ENCODE assay signal across 31 mouse cellular contexts in genomic region chr12:29433936-29434335, GRCm38 (mm10).
DNase-seq lines count a peak whose midpoint lies in the region; ATAC-seq and TF ChIP-seq lines count a peak whose summit lies in the region.
"Had no signal": no experiment of that assay in that cellular context is flagged by ENCODE, and none has a peak within 500 bp of the region (broad histone marks: within the 10 kb centered on the region; RNA-seq: fewer than 3 reads in every experiment).

No protein-coding gene starts in this region.

- H3K4me2 ChIP-seq in forebrain, embryonic 12.5 days, result no peak overlapping the region
- H3K4me2 ChIP-seq: heart, embryonic 13.5 days; hindbrain, embryonic 15.5 days; kidney, embryonic 15.5 days; liver, embryonic 12.5 days; midbrain, embryonic 12.5 days; neural tube, embryonic 12.5 days had no signal

- H3K27ac ChIP-seq in layer of hippocampus, adult 2 months, result no peak overlapping the region
- H3K27ac ChIP-seq in forebrain, embryonic 12.5 days, result no peak overlapping the region
- H3K27ac ChIP-seq: gastrocnemius, adult 2 months; heart, embryonic 13.5 days; hindbrain, embryonic 10.5 days; hindbrain, embryonic 15.5 days; kidney, embryonic 15.5 days; liver, embryonic 12.5 days; midbrain, embryonic 12.5 days; neural tube, embryonic 12.5 days; stomach, postnatal 0 days had no signal

- no peaks in the 10 kb centered on the region for H3K36me3 ChIP-seq in forebrain, embryonic 12.5 days (replicated peaks)
- H3K36me3 ChIP-seq: G1E; heart, embryonic 13.5 days; hindbrain, embryonic 10.5 days; hindbrain, embryonic 15.5 days; kidney, embryonic 15.5 days; liver, embryonic 12.5 days; midbrain, embryonic 12.5 days; neural tube, embryonic 12.5 days had no signal

- H3K4me1 ChIP-seq in forebrain, embryonic 12.5 days, result no peaks in the 10 kb centered on the region
- H3K4me1 ChIP-seq: heart, embryonic 13.5 days; hindbrain, embryonic 10.5 days; hindbrain, embryonic 15.5 days; kidney, embryonic 15.5 days; liver, embryonic 12.5 days; midbrain, embryonic 12.5 days; neural tube, embryonic 12.5 days had no signal

- H3K9ac ChIP-seq in forebrain, embryonic 12.5 days, result no peak overlapping the region
- H3K9ac ChIP-seq: heart, embryonic 13.5 days; hindbrain, embryonic 15.5 days; kidney, embryonic 15.5 days; liver, embryonic 12.5 days; liver, postnatal 0 days; midbrain, embryonic 12.5 days; neural tube, embryonic 12.5 days had no signal

- H3K9me3 ChIP-seq in forebrain, embryonic 12.5 days, result no peaks in the 10 kb centered on the region
- H3K9me3 ChIP-seq: heart, embryonic 13.5 days; hindbrain, embryonic 10.5 days; hindbrain, embryonic 15.5 days; kidney, embryonic 15.5 days; liver, embryonic 12.5 days; midbrain, embryonic 12.5 days; neural tube, embryonic 12.5 days had no signal

- 82% methylated on average over 3 of the region's 3 CpGs for WGBS in forebrain, embryonic 12.5 days

- no peaks in the 10 kb centered on the region for H3K27me3 ChIP-seq in forebrain, embryonic 12.5 days
- H3K27me3 ChIP-seq: heart, embryonic 13.5 days; hindbrain, embryonic 15.5 days; kidney, embryonic 15.5 days; liver, embryonic 12.5 days; midbrain, embryonic 12.5 days; neural tube, embryonic 12.5 days had no signal

- no peak for TF ChIP-seq CTCF in layer of hippocampus, adult 2 months (conservative IDR thresholded peaks at IDR 0.05)

- peak; percentile 47 for DNase-seq in adrenal gland, adult 2 months
- no peak for DNase-seq in adrenal gland, postnatal 4 days (ENCODE audit: low spot score in 2 of 2)
- peak; percentile 8 to 13 for DNase-seq in layer of hippocampus, adult 2 months (ENCODE audit: low spot score in 2 of 2)
- DNase-seq in layer of hippocampus, adult 9-10 months (ENCODE audit: low spot score), result no peak
- DNase-seq in right cerebral cortex, postnatal 14 days, result peak; percentile 28
- no peak for DNase-seq in right cerebral cortex, adult 18-20 months
- DNase-seq: cerebellum, adult 2 months; cerebellum, postnatal 25 days; gastrocnemius, adult 2 months; gastrocnemius, postnatal 36 days; heart, postnatal 10 days; kidney, adult 11 months; kidney, postnatal 25 days; left cerebral cortex, postnatal 4 days; liver, postnatal 0 days; lung, postnatal 36 days; thymus, adult 18-20 months; thymus, postnatal 25 days had no signal

- H3K4me3 ChIP-seq in layer of hippocampus, adult 2 months, result no peak overlapping the region
- no peak overlapping the region for H3K4me3 ChIP-seq in forebrain, embryonic 12.5 days (replicated peaks)
- H3K4me3 ChIP-seq: gastrocnemius, adult 2 months; heart, embryonic 13.5 days; hindbrain, embryonic 10.5 days; hindbrain, embryonic 15.5 days; kidney, embryonic 15.5 days; liver, embryonic 12.5 days; midbrain, embryonic 12.5 days; myocyte; neural tube, embryonic 12.5 days had no signal

- no peak for ATAC-seq in forebrain, embryonic 12.5 days (ENCODE audit: low FRiP score)
- ATAC-seq: forebrain, embryonic 14.5 days; inflammation-experienced regulatory T-cells, adult 6 months; liver, embryonic 12.5 days; liver, postnatal 0 days had no signal

Comparison
In these comparisons a context has a peak if more than half of its experiments do, and no peak if none do; other contexts are left out.
1. DNase-seq: peak in adrenal gland, adult 2 months (single experiment), layer of hippocampus, adult 2 months (2 of 2) and right cerebral cortex, postnatal 14 days (single experiment); none in adrenal gland, postnatal 4 days (0 of 2), layer of hippocampus, adult 9-10 months (single experiment) and right cerebral cortex, adult 18-20 months (single experiment).